Mouse (Mus musculus) heart, adult 2 months (tissue): ENCODE measurements around the gene Nt5dc3.

Source experiments
- CTCF ChIP-seq: fragments of 200-600 bp; IDR thresholded peaks from 2 replicates; pipeline ENCODE4 v1.8.1; 2022; ENCODE audit warnings: antibody characterized with exemption, mild to moderate bottlenecking, moderate library complexity
- EP300 ChIP-seq: fragments of 200-500 bp; IDR thresholded peaks from 2 replicates; pipeline ENCODE4 v1.6.1; 2011; ENCODE audit warnings: low read depth, low read length, control low read depth; ENCODE audit not compliant: insufficient read depth
- POLR2A ChIP-seq: fragments of 200-500 bp; IDR thresholded peaks from 2 replicates; pipeline ENCODE4 v1.6.1; 2011; ENCODE audit warnings: mild to moderate bottlenecking, low read depth, low read length, control low read depth; ENCODE audit not compliant: insufficient read depth

DNA sequence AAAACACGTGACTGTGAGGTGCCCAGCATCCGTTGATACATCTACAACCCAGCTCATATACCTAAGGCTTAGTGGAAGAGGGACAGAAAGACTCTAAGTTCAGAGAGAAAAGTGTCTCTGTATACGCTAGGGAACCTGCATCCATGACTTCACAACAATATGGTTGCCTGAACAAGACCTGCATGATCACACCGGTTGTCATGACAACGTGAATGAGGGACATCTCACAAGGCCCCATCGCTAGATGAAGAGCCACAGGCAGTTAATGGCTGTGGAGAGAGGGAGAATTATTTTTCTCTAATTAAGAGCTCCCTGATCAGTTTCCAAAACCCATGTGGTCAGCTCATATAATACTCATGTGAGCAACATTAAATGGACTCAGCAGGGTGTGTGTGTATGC, 73.4 kb downstream of the Nt5dc3 start:
- TF ChIP-seq CTCF (no peak), POLR2A (no peak), EP300 (no peak)
